Mouse (Mus musculus): Measurements from ENCODE around the gene Exoc3. TPM values are rescaled to one million over a fixed set of nuclear protein-coding genes. Genes with fewer than 3 reads are reported as not detected.
A peak's percentile ranks its signal among the peaks of the same experiment; 100 is the strongest.

Exoc3 gene
- polyA plus RNA-seq (2016; fragmentation: Nextera tagmentation; extraction: Ambion mirVana): 82.4 and 89.2 TPM in 2 replicates

DNA sequence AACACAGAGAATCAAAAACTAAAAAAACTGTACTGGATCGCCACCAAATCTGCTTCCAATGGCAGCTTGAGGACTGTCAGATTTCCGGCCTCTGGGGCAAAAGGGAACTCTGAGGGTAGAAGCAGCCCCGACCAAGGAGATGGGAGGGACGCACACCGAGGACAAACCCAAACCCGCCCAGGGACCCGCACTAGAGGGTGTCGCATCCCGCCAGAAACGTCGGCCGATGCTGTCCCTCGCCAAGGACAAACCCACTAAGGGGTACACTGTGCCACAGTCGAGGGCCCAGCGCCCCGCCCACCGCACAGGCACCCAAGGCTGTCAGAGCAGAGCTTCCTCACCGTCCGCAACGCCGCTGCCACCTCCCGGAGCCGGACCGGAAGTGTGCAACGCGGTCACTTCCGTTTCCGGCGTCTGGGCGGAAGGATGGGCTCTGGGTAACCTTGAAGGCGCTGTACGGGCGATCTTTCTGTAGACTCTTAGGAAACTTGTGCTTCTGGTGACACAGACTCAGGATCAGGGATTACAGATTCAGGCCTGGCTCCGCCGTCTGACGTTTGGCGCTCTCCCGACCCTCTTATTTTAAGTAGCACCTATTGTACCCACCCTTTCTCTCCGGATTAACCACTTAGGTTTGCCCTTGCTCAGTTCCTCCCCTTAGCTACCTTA, at the start of gene Exoc3:
TSS of gene Exoc3 (minus strand) at position 416 of the 669 bp plus-strand sequence.
- peak within 1 kb of the TSS; percentile 81 for H3K4me3 ChIP-seq
- H3K9ac ChIP-seq (replicated peaks): peak within 1 kb of the TSS; percentile 80
- peaks cover 20% of the 10 kb centered on the region for H3K36me3 ChIP-seq
- H3K27ac ChIP-seq (replicated peaks): peak within 1 kb of the TSS; percentile 75
- no peaks in the 10 kb centered on the region for H3K27me3 ChIP-seq
- H3K4me1 ChIP-seq: peaks cover 20% of the 10 kb centered on the region
- H3K9me3 ChIP-seq: no peaks in the 10 kb centered on the region
- H3K4me2 ChIP-seq (replicated peaks): peak within 1 kb of the TSS; percentile 84
- WGBS: under 1% methylated on average over 39 of the region's 39 CpGs
- peak; percentile 95 for ATAC-seq (ENCODE audit: low FRiP score, low read depth)

DNA sequence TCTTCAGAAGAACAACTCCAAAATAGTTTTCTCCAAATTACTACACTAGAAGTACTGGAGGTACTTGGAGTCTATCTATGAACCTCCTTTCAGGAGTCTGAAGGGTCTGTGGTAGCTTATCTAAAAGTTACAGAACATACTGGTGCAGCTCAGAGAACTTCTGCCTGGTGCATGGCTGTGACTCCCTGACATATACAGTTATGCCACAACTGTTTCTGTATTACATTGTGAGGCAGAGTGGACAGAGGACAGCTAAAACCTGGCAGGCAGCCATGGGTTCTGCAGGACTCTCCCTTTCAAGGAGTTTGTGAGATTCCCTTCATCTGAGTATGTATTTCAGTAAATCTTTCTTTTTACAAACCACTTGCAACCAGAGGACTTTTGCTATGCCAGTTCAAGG, 38.0 kb upstream of the Exoc3 start:
- Histone ChIP-seq H3K4me2 (replicated peaks) (no peak overlapping the region), H3K36me3 (no peaks in the 10 kb centered on the region), H3K27ac (replicated peaks) (no peak overlapping the region), H3K27me3 (peaks cover 11% of the 10 kb centered on the region), H3K9me3 (no peaks in the 10 kb centered on the region), H3K4me3 (no peak overlapping the region), H3K9ac (replicated peaks) (no peak overlapping the region), H3K4me1 (peaks cover 11% of the 10 kb centered on the region)
- ATAC-seq (ENCODE audit: low FRiP score, low read depth): no peak

DNA sequence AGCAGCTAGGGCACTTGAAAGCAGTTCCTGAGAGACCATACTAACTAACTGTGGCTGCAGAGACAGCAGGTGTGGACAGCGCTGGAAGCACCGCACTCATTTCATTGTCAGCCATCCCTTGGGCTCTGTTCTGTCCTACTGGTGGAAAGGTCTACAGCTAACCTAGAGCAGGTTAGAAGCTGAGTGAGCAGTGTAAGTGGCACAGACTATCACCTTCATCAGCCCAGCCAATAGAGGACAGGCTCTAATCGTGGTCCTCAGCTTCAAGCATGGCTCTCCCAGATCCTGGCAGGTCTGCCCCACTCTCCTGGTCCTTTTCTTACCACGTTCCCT, 37.3 kb upstream of the Exoc3 start:
- H3K4me3 ChIP-seq: no peak overlapping the region
- H3K4me1 ChIP-seq: peaks cover 11% of the 10 kb centered on the region
- H3K27ac ChIP-seq (replicated peaks): 0 out of 2 replicates have a peak overlapping the region, but pooled peaks have one; percentile 10
- H3K4me2 ChIP-seq (replicated peaks): peak overlapping the region; percentile 44
- WGBS: 52% methylated on average over 4 of the region's 4 CpGs
- H3K9ac ChIP-seq (replicated peaks): no peak overlapping the region
- no peaks in the 10 kb centered on the region for H3K36me3 ChIP-seq
- no peaks in the 10 kb centered on the region for H3K9me3 ChIP-seq
- H3K27me3 ChIP-seq: peaks cover 11% of the 10 kb centered on the region
- peak; percentile 73; the same call in 1 of the 2 replicates for ATAC-seq (ENCODE audit: low FRiP score, low read depth)

DNA sequence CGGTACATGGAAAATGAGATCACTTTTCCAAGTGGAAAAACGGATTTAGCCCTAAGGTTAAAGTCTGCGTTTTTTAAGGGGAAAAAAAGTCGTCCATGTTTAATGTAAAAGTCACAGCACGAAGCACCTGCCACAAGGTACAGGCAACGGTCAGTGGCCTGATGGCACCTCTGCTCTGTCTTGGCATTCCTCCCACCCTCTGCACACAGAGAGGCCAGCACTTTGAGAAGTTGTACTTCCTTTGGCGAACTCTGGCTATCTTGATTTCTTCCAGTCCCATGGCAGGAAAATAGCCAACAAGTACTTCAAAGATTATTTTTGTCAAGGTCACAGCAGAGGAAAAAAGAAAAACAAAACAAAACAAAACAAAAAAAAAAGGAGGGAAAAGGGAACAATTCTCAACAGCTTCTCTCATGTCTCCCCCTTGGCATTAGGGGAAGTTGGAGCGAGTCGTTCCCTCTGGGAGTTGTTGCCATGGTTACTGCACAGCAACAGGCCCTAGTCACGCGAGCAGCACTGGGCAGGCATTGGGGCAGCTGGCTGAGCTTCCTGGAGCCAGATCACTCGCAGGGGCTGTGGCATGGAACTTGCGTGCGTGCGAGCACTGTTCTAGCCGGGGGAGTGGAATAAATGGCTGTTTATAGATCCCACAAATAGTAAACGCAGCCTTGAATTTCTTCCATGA, 36.8 kb upstream of the Exoc3 start:
- 26% methylated on average over 17 of the region's 17 CpGs for WGBS
- 0 out of 2 replicates have a peak overlapping the region, but pooled peaks have one; percentile 10 for H3K27ac ChIP-seq (replicated peaks)
- no peaks in the 10 kb centered on the region for H3K9me3 ChIP-seq
- ATAC-seq (ENCODE audit: low FRiP score, low read depth): peak; percentile 99
- no peak overlapping the region for H3K4me3 ChIP-seq
- H3K4me1 ChIP-seq: peaks cover 11% of the 10 kb centered on the region
- no peak overlapping the region for H3K9ac ChIP-seq (replicated peaks)
- peaks cover 11% of the 10 kb centered on the region for H3K27me3 ChIP-seq
- H3K4me2 ChIP-seq (replicated peaks): peak overlapping the region; percentile 44
- H3K36me3 ChIP-seq: no peaks in the 10 kb centered on the region

DNA sequence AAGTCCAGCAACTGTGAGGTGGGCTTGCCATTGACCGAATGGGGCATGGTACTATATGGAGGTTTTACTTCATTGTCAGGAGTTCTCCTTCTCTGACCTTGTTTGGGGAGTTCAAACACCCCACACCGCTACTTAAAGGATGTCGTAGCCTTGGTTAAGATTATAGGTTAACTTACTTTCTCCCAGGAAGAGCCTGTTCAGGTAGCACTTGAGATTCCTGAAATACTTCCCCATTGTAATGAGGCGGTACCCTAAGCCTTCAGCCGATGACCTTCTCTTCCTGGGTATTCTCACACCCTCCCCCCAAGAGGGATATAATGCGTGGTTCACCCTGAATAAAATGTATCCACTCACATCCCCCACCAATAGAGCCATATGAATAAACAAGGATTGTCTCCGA, 29.0 kb upstream of the Exoc3 start:
- Histone ChIP-seq H3K27me3 (no peaks in the 10 kb centered on the region), H3K4me2 (replicated peaks) (no peak overlapping the region), H3K4me1 (no peaks in the 10 kb centered on the region), H3K9ac (replicated peaks) (no peak overlapping the region), H3K9me3 (no peaks in the 10 kb centered on the region), H3K36me3 (no peaks in the 10 kb centered on the region), H3K27ac (replicated peaks) (no peak overlapping the region), H3K4me3 (no peak overlapping the region)
- no peak for ATAC-seq (ENCODE audit: low FRiP score, low read depth)
- 79% methylated on average over 7 of the region's 7 CpGs for WGBS

DNA sequence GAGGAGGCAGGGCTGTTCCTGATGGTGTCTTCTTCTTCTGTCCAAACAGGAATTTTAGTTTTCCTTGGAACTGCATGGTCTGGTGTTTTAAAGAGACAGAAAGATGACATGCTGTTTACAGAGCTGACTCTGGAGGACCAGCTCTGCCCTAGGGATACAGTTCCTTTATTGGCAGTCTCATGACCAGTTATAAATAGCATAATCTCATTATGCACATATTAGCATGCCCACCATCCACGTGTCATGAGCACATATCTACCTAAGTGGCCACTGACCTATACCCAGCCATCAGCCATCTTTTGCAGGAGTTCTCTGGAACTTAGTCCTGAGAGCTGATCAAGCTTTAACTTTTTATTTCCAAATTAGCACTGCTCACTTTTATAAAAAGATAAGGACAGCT, 12.1 kb upstream of the Exoc3 start:
- ATAC-seq (ENCODE audit: low FRiP score, low read depth): no peak
- 53% methylated on average over 1 of the region's 1 CpGs for whole genome bisulfite sequencing

DNA sequence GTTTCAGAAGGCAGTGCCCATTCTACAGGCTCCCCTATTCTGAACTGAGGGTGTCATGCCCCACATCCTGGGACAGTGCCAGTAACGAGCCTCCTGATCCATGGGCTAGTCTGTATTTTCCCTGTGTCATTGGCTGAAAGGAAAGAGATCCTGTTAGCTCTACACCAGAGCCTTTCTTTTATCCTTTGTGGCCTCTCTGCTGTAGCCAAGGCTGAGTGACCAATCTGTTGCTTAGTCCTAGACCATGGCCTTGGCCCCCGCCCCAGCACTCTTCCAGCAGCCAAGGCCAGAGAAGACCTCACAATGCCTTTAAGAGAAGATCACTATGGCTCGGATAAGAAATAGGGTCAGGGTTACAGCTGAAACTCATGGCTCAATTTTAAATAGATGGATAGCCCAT, 9.9 kb upstream of the Exoc3 start:
- H3K9me3 ChIP-seq: no peaks in the 10 kb centered on the region
- no peaks in the 10 kb centered on the region for H3K27me3 ChIP-seq
- no peak for ATAC-seq (ENCODE audit: low FRiP score, low read depth)
- no peak overlapping the region for H3K4me2 ChIP-seq (replicated peaks)
- no peak overlapping the region for H3K9ac ChIP-seq (replicated peaks)
- no peak overlapping the region for H3K27ac ChIP-seq (replicated peaks)
- no peaks in the 10 kb centered on the region for H3K36me3 ChIP-seq
- no peak overlapping the region for H3K4me3 ChIP-seq
- WGBS: 86% methylated on average over 3 of the region's 3 CpGs
- no peaks in the 10 kb centered on the region for H3K4me1 ChIP-seq

More for the DNA sequence above, 12.1 kb upstream of the Exoc3 start:
- H3K4me1 ChIP-seq: no peaks in the 10 kb centered on the region
- no peaks in the 10 kb centered on the region for H3K36me3 ChIP-seq
- no peak overlapping the region for H3K9ac ChIP-seq (replicated peaks)
- no peaks in the 10 kb centered on the region for H3K9me3 ChIP-seq
- no peak overlapping the region for H3K4me2 ChIP-seq (replicated peaks)
- H3K27me3 ChIP-seq: no peaks in the 10 kb centered on the region
- H3K4me3 ChIP-seq: no peak overlapping the region
- no peak overlapping the region for H3K27ac ChIP-seq (replicated peaks)

DNA sequence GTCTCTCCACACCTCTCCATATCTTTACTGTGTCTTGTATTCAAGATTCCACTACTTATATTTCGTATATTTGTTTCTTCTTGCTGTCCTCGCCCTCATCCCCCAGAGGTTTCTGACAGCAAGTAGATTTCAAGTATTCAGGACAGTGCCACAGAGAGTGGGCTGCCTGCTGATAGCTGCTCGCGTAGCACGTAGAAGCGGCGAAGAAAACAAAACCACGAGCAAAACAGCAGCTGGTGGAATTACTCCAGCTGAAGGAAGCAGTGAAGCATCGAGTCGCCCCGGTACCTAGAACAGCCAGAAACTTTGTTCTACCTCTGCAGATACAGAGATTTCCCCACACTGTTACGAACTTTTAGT, 434 bp upstream of the Exoc3 start:
- Histone ChIP-seq H3K4me1 (peaks cover 20% of the 10 kb centered on the region), H3K4me3 (peak overlapping the region; percentile 81), H3K27me3 (no peaks in the 10 kb centered on the region), H3K9ac (replicated peaks) (peak overlapping the region; percentile 80), H3K27ac (replicated peaks) (peak overlapping the region; percentile 75), H3K9me3 (no peaks in the 10 kb centered on the region), H3K4me2 (replicated peaks) (peak overlapping the region; percentile 84), H3K36me3 (peaks cover 15% of the 10 kb centered on the region)
- ATAC-seq (ENCODE audit: low FRiP score, low read depth): peak; percentile 42
- WGBS: 17% methylated on average over 12 of the region's 12 CpGs

DNA sequence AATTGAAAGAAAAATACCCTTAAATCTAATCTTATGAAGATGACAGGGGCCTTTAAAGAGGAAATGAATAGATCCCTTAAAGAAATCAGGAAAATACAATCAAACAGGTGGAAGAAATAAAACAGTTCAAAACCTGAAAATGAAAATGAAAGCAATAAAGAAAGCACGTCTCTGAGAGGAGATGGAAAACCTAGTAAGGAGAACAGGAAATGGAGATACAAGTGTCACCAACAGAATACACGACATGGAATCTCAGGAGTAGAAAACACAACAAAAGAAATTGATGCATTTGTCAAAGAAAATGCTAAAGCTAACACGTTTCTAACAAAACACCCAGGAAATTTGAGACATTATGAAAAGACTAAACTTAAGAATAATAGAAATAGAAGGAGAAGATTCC, 12.1 kb downstream of the Exoc3 start:
- no peaks in the 10 kb centered on the region for H3K9me3 ChIP-seq
- no peak overlapping the region for H3K4me2 ChIP-seq (replicated peaks)
- no peak for ATAC-seq (ENCODE audit: low FRiP score, low read depth)
- H3K4me3 ChIP-seq: no peak overlapping the region
- no peaks in the 10 kb centered on the region for H3K27me3 ChIP-seq
- H3K4me1 ChIP-seq: no peaks in the 10 kb centered on the region
- 87% methylated on average over 3 of the region's 3 CpGs for WGBS
- no peak overlapping the region for H3K27ac ChIP-seq (replicated peaks)
- peaks cover 45% of the 10 kb centered on the region for H3K36me3 ChIP-seq
- no peak overlapping the region for H3K9ac ChIP-seq (replicated peaks)

DNA sequence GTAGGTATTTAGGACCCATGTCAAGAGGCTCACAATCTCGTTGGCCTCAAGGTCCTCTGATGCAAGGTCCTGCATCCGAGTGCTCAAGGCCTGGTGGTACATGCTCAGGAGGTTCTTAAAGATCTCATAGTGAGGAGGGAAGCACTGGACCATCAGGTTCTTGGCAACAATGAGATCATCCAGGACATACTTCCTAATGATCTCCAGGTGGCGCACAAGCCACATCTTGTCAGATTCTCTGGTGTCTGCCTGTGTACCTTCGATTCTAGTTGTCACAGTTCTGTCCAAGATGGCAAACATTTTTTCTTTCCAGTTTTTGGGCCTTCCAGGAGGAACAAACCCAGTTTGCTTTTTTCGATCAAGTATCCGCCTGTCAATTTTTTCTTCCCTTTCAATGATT, 15.9 kb downstream of the Exoc3 start:
- H3K9ac ChIP-seq (replicated peaks): no peak overlapping the region
- WGBS: 85% methylated on average over 6 of the region's 6 CpGs
- no peaks in the 10 kb centered on the region for H3K27me3 ChIP-seq
- peaks cover 55% of the 10 kb centered on the region for H3K36me3 ChIP-seq
- H3K4me3 ChIP-seq: no peak overlapping the region
- no peaks in the 10 kb centered on the region for H3K9me3 ChIP-seq
- H3K27ac ChIP-seq (replicated peaks): no peak overlapping the region
- H3K4me2 ChIP-seq (replicated peaks): no peak overlapping the region
- no peaks in the 10 kb centered on the region for H3K4me1 ChIP-seq
- ATAC-seq (ENCODE audit: low FRiP score, low read depth): peak; percentile 12; the same call in 1 of the 2 replicates

DNA sequence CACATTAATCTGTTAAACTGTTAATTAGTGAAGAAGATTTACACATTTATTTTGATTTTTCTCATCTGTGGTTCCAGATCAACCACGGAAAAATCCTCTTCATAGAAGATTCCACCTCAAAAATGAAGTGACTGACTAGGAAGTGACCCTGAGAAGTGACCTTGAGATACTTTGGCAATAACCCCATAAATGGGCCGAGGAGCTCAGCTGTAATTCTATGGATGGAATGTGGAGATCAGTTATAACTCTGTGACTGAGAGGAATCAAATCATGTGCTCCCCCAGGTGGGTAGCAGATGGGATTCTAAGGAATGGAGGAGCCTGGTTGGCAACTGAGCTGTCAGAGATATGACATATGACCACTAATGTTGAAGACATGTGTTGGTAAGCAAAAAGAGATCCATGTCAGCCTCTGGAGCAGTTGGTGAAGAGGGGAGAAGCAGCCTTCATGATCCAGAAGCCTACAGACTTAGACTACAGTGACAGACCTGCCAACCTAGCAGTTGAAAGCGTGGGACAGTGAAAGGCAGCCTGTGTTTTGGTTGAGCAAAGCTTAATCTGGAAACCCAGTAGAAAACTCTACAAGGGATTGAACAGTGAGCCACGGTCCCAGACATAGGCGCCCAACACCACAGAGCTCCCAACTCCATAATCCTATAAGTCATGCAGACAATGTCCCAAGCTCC, 25.4 kb downstream of the Exoc3 start:
- WGBS: 93% methylated on average over 5 of the region's 5 CpGs
- no peaks in the 10 kb centered on the region for H3K9me3 ChIP-seq
- H3K4me3 ChIP-seq: no peak overlapping the region
- no peak overlapping the region for H3K4me2 ChIP-seq (replicated peaks)
- no peaks in the 10 kb centered on the region for H3K4me1 ChIP-seq
- H3K36me3 ChIP-seq: peaks cover 60% of the 10 kb centered on the region
- H3K27me3 ChIP-seq: no peaks in the 10 kb centered on the region
- H3K9ac ChIP-seq (replicated peaks): no peak overlapping the region
- no peak overlapping the region for H3K27ac ChIP-seq (replicated peaks)
- ATAC-seq (ENCODE audit: low FRiP score, low read depth): no peak

DNA sequence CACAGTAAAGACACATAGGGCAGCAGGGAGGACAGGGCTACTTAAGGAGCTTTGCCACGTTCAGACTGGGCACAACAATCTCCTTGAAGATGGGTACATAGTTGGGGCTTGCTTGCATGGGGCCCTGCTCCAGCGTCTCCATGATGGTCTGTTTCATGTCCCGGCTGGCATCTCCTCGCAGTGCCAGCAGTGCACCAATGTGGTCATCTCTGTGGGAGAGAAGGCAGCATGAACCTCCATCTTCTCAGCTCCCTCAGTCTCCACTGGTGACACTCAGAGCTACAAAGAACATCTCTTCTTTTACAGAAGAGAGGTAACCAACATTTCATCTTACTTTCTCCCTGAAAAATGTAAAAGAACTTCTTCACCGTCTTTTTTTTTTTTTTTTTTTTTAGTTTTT, 36.5 kb downstream of the Exoc3 start:
- 94% methylated on average over 5 of the region's 5 CpGs for WGBS
- no peak overlapping the region for H3K9ac ChIP-seq (replicated peaks)
- ATAC-seq (ENCODE audit: low FRiP score, low read depth): no peak

More for the DNA sequence above, 36.5 kb downstream of the Exoc3 start:
- H3K27me3 ChIP-seq: no peaks in the 10 kb centered on the region
- H3K4me3 ChIP-seq: no peak overlapping the region
- peaks cover 62% of the 10 kb centered on the region for H3K36me3 ChIP-seq
- H3K4me1 ChIP-seq: 0 out of 2 replicates have a peak, but pooled peaks cover 2% of the 10 kb centered on the region
- no peaks in the 10 kb centered on the region for H3K9me3 ChIP-seq
- no peak overlapping the region for H3K4me2 ChIP-seq (replicated peaks)
- no peak overlapping the region for H3K27ac ChIP-seq (replicated peaks)

Measured in midbrain, embryonic 12.5 days (tissue).